Mouse (Mus musculus): ENCODE data around the gene Rad51b.
"Not testable (repeated sequence)": the region's sequence is repeated elsewhere in the genome, so short reads cannot be mapped to it uniquely, and the experiment has no call there.

The Rad51b gene

DNA sequence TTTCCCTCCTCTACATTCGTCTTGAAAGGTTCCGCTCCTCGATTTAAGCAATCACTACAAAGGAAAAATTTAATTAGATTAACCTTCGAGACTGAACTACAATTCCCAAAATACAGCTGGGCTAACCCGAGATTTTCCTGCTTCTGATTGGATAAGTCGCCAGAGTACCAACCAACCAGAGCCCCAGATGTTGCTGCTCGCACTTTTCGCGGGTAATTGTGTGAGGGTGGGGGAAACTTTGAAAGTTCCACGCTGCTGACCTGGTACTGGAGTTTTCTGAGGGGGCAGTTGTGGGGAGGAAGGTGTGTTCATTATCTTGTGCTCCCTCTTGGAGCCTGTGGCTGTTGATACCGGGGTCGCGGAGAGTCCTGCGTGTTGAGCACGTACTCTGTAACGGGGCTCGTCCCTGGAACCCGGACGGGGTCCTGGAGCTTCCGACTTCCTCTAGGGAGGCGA is at the start of gene Rad51b:
Gene Rad51b, plus strand, starts transcription at position 162 of the 456 bp plus-strand sequence.
- DNase-seq (ENCODE audit: low read depth, low spot score), result peak; percentile 79

DNA sequence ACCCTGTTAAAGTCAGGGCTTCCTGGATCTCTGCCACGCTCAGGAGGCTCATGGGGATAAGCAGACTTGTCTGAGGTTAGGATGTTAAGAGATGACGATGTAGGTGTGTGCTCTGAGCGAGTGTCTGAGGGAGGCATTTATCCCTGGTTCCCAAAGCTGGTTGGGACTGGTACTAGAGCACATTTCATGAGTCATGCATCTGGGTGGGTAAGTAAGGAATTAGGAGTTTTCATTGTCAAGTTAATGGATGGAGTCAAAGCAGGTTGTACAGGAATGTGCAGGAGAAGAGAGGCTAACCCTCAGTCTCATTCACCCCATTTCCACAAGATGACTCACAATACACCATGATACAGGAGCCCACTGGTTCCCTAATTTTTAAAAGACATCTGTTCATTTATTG is 49.0 kb upstream of the Rad51b start:
- no peak for DNase-seq (ENCODE audit: low read depth, low spot score)

DNA sequence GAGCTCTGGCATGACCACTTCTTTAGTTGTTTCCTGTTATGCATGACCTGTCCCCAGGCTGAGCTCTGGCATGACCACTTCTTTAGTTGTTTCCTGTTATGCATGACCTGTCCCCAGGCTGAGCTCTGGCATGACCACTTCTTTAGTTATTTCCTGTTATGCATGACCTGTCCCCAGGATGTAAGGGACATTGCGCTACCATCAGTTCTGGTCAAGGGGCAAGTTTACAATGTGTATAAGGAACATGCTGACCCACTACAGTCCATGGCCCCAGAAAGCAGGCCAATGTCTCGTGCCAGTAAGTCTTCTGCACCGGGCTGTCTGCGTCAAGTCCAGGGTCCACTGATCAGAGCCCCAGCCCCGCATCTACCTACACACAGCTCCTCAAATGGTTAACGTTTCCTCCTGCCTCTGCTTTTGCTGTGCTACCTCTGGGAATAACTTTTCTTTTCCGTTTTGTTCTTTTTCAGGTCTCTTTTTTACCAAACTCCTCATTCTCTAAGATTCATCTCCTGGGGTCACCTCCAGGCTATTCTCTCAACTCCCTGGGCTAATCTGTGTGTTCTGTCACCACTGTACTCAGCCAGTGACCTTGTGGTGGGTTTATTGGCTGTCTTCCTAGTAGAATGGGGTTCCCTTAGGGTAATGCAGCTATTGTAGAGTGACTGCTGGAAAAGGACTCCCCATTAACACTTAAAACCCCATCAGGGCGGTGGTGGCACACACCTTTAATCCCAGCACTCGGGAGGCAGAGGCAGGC is 43.6 kb upstream of the Rad51b start:
- no peak for DNase-seq (ENCODE audit: low read depth, low spot score)

DNA sequence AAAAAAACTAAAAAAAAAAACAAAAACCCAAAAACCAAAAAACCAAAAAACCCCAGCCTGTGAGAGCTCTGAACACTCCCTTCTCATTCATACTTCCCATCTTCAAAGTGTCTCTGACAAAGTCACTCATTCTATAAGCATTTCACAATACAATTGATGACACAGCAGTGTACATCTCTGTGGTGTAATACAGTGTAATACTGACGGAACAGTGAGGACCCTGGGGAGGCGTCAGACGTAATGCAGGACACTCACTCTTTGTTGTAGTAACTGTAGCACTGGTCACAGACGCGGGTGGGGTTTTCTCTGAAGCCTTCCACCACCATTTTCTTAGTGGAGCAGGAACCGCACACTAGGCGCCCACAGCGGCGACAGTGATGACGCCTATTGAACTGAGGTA is 42.1 kb upstream of the Rad51b start:
- DNase-seq (ENCODE audit: low read depth, low spot score), result no peak

DNA sequence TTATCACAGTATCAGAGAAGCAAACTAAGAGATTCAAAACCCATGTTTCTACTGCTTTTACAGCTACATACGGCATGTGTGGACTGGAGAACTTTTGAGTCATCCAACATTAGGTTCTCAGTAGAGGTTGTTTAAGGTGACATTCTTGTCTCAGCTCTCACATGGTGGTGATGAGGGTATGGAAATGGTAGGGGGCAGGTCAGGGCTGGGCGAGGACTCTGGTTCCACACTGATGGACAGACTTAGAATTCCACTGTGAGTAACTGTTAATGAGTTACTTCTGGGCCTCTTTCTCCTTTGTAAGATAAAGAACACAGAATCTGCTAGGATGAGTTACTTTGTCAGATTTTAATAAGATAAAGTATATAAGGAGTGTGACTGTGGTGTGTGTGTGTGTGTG is 36.9 kb upstream of the Rad51b start:
- DNase-seq (ENCODE audit: low read depth, low spot score), result no peak

DNA sequence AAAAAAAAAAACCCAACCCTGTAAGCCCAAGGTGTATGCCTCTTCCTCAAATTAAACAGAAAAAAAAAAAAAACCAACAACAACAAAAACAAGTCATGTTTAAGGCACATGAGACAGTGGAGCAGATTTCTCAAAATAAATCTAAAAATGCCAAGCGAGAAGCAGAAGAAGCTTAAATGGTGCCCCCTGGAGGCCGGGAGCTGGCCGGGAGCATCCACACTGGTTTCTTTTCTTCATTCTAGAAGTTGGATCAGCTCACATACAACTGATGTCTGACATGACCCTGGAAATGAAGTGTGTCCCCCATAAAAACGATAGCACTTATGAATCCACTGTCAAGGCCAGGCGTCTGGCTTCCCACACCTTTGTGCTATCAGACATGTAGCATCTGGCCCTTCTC is 36.0 kb upstream of the Rad51b start:
- DNase-seq (ENCODE audit: low read depth, low spot score), result peak; percentile 17

DNA sequence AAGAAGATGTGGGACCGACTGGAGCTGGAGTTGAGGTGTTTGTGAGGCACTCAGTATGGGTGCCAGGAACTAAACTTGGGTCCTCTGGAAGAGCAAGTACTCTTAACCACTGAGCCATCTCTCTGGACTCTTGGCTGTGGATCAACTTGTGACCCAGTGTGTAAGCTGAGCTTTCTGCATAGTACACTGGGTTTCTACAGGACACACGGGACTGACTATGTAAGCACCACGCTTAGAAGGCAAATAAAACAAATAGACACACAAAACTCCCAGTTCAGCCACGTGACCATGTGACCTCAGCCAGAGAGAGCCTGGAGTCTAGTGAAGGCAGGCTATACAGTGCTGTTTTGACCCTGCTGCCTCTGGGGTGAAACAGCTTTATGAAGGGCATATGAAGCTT is 24.5 kb upstream of the Rad51b start:
- DNase-seq (ENCODE audit: low read depth, low spot score), result no peak

DNA sequence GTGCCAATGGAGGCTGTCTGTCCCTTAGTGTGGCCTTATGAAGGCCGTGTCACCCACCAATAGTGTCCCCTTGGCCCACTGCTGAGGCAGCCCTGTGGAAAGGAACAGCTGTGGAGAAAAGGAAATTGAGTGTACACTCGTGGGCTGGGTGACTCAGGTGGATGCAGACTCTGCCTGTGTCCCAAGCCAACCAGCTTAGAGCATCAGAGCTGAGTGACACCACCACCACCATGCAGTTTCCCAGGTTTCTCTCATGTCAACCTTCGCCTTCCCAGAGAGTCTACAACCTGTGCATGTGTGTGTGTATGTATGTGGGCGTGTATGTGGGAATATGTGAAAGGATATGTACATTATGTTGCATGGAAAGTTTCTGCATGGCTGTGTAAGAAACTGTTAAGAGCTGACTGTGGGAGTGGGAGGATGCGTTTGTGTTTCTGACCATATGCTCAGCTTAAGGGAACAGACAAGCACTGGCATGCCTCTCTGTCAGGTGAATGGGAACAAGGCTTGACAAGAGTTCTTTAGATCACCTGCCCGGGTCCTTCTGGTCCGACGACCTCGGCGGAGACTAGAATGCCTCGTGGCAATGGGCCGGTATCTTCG is 17.5 kb upstream of the Rad51b start:
- no peak for DNase-seq (ENCODE audit: low read depth, low spot score)

DNA sequence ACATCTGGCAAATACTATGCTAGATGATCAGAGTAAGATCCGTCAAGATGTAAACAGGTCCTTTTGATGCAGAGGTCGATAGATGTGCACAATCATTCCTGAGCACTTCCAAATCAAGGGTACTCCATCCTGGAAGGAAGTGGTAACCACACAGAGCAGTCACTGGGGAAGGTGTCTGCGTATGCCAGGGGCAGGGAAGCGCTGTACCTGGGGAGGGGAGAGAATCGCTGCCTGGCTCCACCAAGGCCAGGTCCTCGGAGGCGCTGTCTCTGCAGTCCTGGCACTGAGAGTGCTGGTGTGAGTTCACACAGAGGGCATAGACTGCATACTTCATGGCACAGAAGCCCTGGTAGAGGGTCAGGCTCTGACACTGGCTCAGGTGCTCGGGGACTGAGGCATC is 14.5 kb upstream of the Rad51b start:
- DNase-seq (ENCODE audit: low read depth, low spot score), result no peak

DNA sequence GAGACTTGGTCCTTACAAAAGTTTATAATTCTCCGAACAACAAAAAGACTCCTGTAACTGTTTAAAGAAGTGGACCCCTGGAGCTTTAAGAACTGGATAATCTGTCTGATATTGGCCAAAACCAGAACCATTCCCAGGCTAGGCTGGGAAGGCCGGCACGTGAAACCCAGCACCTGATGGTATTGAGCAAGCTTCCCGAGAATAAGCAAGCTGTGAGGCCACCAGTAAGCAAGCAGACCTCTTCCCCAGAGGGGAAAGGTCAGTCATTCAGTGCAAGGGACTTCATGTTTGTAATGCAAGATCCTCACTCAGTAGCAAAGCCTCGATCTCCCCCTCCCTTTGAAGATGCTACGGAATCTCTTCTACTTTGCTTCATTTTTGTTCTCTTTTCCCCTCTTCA is 4.2 kb upstream of the Rad51b start:
- no peak for DNase-seq (ENCODE audit: low read depth, low spot score)

DNA sequence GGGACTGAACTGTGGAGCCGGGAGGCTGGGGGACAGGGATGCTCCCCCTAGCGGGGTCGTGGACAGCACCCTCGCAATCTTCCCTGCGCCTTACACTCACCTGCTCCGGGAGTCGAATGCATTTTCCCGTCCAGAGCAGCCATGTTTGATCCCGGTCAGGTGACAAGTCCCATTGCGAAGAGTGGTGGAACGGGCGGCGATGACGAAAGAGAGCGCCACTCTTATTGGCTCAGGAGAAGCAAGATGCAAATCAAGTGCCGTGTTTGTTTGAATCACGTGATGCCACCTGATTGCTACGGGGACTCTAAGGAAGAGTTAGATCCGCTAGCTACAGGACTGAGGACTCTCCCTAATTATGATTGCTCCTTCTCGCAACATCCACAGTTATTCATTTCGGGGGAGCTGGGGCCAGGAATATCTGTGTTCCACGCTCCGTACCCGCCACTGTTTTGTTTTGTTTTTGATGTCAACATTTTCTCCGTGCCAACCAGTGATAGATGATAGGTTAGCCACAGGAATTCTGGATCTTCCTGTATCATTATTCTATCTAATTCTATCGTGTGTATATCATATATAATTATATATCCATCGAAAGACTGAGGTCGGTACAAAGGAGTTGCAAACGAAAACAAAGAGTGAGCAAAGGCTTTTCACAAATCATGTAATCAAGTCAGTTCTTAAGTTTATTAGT is 811 bp upstream of the Rad51b start, which contains the start of gene Zfyve26:
Gene Zfyve26, minus strand, starts transcription at position 179 of the 691 bp plus-strand sequence.
- peak; percentile 89 for DNase-seq (ENCODE audit: low read depth, low spot score)

DNA sequence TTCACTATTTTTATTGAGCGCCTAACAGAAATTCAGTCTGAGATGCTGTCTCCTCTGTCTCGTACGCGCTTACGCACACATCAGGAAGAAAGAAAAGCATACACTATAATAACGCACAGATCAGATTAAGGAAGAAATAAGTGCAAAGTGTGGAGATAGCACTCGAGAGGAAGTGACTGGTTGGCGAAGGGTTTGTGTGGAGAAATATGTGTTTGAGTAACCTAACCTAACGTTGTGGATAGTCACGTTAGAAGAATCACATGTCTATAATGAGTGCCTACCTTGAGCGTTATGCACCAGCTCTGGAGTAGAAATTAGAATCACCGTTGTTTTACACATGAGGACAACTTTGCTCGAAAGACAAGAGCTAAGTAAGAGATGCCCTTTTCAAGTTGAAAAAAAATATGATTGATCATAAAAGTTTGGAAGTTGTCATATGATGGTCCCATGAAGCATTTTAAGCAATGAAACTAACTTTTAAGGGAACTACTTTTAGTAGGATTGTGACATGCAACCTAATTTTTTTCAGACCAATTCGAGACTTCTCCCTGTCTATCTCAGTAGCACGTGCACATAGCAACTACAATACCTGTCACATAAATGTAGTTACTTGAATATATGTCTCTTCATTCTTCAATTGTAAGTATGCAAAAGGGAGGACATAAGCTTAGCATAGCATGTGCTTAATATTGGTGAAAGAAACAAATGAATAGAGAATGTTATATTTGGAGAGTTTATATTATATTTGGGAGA is 978 bp downstream of the Rad51b start:
- no peak for DNase-seq (ENCODE audit: low read depth, low spot score)

DNA sequence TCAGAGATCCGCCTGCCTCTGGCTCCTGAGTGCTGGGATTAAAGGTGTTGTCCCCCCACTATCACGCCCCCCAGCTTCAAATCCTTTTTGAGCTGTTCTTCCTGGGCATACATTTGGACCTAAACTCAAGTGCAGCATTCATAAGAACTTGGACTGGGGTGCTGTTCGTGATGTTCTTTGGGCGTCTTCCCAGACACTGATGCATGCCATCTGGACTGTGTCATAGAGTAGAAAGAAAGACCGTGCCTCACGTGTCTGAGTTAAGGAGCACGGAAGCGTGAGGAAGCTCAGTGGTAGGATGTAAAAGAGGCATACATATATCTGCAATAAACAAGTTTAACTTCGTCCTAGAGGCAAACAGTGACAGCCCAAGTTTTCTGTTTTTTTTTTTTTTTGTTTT is 4.7 kb downstream of the Rad51b start:
- no peak for DNase-seq (ENCODE audit: low read depth, low spot score)

DNA sequence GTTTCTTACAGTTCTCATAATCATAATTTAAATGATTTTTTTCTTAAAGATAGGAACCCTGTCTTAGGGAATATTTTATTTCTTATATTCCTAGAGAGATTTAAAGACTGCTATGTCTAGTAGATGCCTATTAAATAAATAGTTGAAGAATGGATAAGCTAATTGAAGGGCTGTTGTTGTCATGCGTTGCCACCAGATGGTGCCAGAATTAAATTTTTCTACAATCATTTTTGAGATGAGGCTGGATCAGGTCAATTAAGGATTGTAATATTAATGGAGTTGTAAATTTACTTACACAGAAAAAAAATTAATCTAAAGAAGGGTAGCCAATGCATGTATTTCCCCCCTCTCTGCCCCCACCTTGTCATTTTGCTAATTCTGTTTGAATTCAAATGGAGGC is 8.0 kb downstream of the Rad51b start:
- DNase-seq (ENCODE audit: low read depth, low spot score), result no peak

DNA sequence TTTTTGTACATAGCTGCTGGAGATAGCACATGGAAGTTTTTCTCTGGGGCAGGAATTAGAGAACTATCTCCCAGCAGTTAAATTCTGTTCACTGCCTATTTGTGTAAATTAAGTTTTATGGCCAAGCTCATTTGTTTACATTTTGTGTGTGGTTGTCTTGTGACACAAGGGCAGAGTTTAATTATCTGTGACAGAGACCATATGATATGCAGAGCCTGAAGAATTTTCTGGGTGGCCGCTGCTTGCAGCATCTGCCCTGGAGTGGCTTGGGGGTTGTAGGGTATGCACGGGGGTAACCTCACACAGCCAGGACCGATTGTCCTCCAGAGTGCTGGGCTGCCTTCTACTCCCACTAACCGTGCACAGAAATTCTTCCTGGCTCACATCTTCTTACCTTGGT is 8.9 kb downstream of the Rad51b start:
- DNase-seq (ENCODE audit: low read depth, low spot score), result no peak

DNA sequence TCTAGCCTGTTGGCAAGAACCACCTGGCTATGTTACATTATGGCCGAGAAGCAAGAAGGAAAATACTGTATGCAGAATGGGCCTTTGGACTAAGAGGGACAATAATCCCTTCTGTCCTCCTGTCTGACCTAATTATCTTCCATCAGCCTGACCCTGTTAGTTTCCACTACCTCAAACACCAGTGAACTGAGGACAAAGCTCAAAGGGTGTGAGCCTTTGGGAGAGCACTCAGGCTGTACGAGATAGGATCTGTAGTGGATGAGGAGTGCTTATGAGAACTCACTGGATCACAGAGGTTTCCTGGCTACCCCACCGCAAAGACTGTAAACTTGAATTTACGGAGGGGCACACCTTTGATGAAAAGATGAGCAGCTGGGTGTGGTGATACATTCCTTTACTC is 16.6 kb downstream of the Rad51b start:
- DNase-seq (ENCODE audit: low read depth, low spot score), result no peak

DNA sequence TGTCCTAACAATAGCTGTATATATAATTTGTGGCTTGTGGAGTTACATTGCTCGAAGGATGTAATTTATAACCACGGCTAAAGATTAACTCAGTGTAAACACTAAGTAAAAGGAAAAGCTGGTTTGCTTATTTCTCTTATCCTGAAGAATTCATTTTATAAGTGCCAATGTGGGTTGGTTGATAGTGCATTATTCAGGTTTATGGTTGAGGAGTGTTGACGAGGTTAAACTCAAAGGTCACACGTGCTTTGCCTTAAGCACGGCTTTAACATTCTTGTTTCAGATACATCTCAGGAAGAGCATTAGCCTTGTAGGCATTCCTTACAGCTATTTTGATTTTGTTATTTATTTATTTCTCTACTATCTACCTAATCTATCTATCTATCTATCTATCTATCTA is 20.3 kb downstream of the Rad51b start:
- no peak for DNase-seq (ENCODE audit: low read depth, low spot score)

DNA sequence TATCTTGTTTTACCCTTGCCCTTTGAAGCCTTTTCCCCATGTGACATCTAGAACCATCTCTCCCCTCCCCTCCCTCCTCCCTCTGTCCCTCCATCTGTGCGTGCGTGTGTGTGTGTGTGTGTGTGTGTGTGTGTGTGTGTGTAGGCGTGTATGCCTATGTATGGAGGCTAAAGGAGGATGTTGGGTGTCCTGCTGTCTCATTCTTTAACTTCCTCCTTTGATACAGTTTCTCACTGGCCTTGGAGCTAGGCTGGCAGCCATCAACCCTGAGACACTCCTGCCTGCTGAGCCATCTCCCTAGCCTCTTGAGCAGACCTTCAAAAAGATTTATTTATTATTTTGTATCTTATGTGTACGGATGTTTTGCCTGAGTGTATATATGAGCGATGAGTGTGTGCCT is 23.8 kb downstream of the Rad51b start:
- no peak for DNase-seq (ENCODE audit: low read depth, low spot score)

DNA sequence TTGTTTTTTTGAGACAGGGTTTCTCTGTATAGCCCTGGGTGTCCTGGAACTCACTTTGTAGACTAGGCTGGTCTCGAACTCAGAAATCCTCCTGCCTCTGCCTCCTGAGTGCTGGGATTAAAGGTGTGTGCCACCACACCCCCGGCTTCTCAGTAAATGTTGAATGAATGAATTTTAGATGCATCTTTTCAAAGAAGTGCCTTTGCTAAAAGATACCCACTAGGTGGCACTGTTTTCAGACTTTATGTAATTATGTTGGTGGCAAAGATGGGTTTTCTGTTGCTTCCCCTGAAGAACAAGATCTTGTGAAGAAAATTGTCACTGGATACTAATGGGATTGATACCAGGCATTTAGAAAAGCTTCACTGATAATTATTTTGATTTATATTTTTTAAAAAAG is 25.5 kb downstream of the Rad51b start:
- DNase-seq (ENCODE audit: low read depth, low spot score), result not testable (repeated sequence)

DNA sequence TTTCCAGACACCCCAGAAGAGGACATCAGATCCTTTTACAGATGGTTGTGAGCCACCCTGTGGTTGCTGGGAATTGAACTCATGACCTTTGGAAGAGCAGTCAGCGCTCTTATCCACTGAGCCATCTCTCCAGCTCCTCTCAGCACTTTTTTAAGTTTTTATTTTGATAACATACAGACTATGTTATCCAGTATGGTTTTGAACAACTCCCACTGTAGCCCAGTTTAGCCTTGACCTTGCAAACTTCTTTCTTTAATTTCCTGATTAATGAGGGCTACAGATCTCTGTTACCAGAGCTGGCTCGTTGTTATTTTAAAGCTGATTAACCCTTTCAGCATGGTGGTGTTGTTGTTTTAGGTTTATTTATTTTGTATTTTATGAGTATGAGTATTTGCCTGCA is 29.2 kb downstream of the Rad51b start:
- DNase-seq (ENCODE audit: low read depth, low spot score), result no peak

DNA sequence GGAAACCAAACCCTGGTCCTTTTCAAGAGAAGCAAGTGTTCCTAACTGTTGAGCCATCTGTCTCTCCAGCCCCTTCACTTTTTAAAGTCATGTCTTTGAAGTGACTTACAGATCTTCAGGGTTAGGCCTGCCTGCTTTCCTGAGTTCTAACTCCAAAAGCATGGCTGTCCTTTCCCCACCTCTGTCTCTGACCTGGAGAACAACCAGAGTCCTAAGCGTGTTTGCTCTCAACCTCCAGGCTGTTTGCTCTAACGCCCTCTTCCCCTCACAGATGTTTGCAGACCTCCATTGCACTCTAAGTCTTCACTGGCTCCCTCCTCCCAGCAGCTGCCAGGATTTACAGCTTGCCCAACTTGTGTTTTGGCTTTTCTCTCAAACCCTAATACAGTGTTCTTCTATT is 29.7 kb downstream of the Rad51b start:
- no peak for DNase-seq (ENCODE audit: low read depth, low spot score)

DNA sequence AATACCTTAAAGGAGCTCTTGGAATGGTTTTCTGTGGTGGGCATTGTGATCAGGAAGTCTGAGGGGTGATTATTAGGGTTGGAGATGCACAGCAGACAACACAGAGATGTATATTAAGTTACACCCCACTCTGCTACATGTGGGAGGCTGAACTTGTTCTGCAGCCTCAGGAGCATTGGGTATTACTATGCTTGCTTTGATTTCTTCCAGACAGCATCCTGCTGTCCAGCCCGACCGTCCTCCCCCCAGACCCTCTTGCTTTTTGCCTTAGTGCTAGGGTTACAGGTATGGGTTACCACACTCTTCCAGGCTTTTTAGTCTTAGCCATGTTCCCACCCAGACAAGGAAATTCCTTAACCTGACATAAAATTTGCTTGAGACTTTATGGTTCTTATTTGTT is 30.8 kb downstream of the Rad51b start:
- no peak for DNase-seq (ENCODE audit: low read depth, low spot score)

Data from embryo, embryonic 11.5 days (tissue).